ENCODE assay signal across 12 mouse cellular contexts in genomic region chr11:71996805-71997204, GRCm38 (mm10). TPM values are rescaled to one million over a fixed set of nuclear protein-coding genes. Genes with fewer than 3 reads are reported as not detected.
A peak's percentile ranks its signal among the peaks of the same experiment; 100 is the strongest.
DNase-seq lines count a peak whose midpoint lies in the region; ATAC-seq lines count a peak whose summit lies in the region.
"Had no signal": no experiment of that assay in that cellular context is flagged by ENCODE, and none has a peak within 500 bp of the region (broad histone marks: within the 10 kb centered on the region; RNA-seq: fewer than 3 reads in every experiment).

No protein-coding gene starts in this region.

- 46% methylated on average over 11 of the region's 11 CpGs for WGBS in kidney, embryonic 15.5 days
- 23% methylated on average over 11 of the region's 11 CpGs for WGBS in embryonic facial prominence, embryonic 14.5 days
- WGBS in midbrain, embryonic 13.5 days, result 21% methylated on average over 11 of the region's 11 CpGs

- no peak overlapping the region for H3K9ac ChIP-seq in kidney, embryonic 15.5 days
- H3K9ac ChIP-seq in embryonic facial prominence, embryonic 14.5 days (ENCODE audit: low read depth, low read length), result 0 out of 2 replicates have a peak overlapping the region, but pooled peaks have one; percentile 25
- peak overlapping the region; percentile 15; the same call in 1 of the 2 replicates for H3K9ac ChIP-seq in midbrain, embryonic 13.5 days (replicated peaks)

- no peak for ATAC-seq in kidney, embryonic 15.5 days (replicated peaks; ENCODE audit: low FRiP score)
- ATAC-seq in embryonic facial prominence, embryonic 14.5 days (ENCODE audit: low read depth), result no peak
- ATAC-seq in midbrain, embryonic 13.5 days, result peak; percentile 43; the same call in 1 of the 2 replicates

- no peak overlapping the region for H3K27ac ChIP-seq in kidney, embryonic 15.5 days
- no peak overlapping the region for H3K27ac ChIP-seq in embryonic facial prominence, embryonic 14.5 days (replicated peaks; ENCODE audit: low read depth, low read length)
- no peak overlapping the region for H3K27ac ChIP-seq in midbrain, embryonic 13.5 days

- no peaks in the 10 kb centered on the region for H3K9me3 ChIP-seq in kidney, embryonic 15.5 days (replicated peaks)
- peaks cover 3% of the 10 kb centered on the region; the same call in 1 of the 2 replicates for H3K9me3 ChIP-seq in embryonic facial prominence, embryonic 14.5 days (ENCODE audit: control insufficient read depth, low read length)
- no peaks in the 10 kb centered on the region for H3K9me3 ChIP-seq in midbrain, embryonic 13.5 days

- no peak overlapping the region for H3K4me3 ChIP-seq in kidney, embryonic 15.5 days (replicated peaks)
- H3K4me3 ChIP-seq in embryonic facial prominence, embryonic 14.5 days (ENCODE audit: low read depth, low read length), result no peak overlapping the region
- no peak overlapping the region for H3K4me3 ChIP-seq in midbrain, embryonic 13.5 days (replicated peaks)

- no peak for DNase-seq in kidney, postnatal 10 days
- peak; percentile 36 for DNase-seq in embryo, embryonic 10.5 days (ENCODE audit: low spot score)
- no peak for DNase-seq in embryonic facial prominence, embryonic 14.5 days (ENCODE audit: low spot score)
- DNase-seq in cerebellum, adult 8-10 months, result no peak
- no peak for DNase-seq in cerebellum, adult 9-11 months
- DNase-seq: adrenal gland, adult 8-10 months; cerebellum, adult 2 months; heart, postnatal 14 days had no signal

- H3K4me1 ChIP-seq in kidney, embryonic 15.5 days, result peaks cover 13% of the 10 kb centered on the region
- peaks cover 9% of the 10 kb centered on the region; the same call in 1 of the 2 replicates for H3K4me1 ChIP-seq in embryonic facial prominence, embryonic 14.5 days (ENCODE audit: control insufficient read depth, insufficient read depth, low read length)
- H3K4me1 ChIP-seq in midbrain, embryonic 13.5 days (replicated peaks), result peaks cover 19% of the 10 kb centered on the region

- peak overlapping the region; percentile 46; the same call in 1 of the 2 replicates for H3K4me2 ChIP-seq in kidney, embryonic 15.5 days
- peak overlapping the region; percentile 31; the same call in 1 of the 2 replicates for H3K4me2 ChIP-seq in embryonic facial prominence, embryonic 14.5 days (ENCODE audit: low read depth, low read length)
- peak overlapping the region; percentile 22 for H3K4me2 ChIP-seq in midbrain, embryonic 13.5 days (replicated peaks)

- H3K36me3 ChIP-seq in kidney, embryonic 15.5 days, result no peaks in the 10 kb centered on the region
- no peaks in the 10 kb centered on the region for H3K36me3 ChIP-seq in embryonic facial prominence, embryonic 14.5 days (ENCODE audit: control insufficient read depth, insufficient read depth, low read length)
- no peaks in the 10 kb centered on the region for H3K36me3 ChIP-seq in midbrain, embryonic 13.5 days
- H3K36me3 ChIP-seq: G1E had no signal

- peaks cover 33% of the 10 kb centered on the region for H3K27me3 ChIP-seq in kidney, embryonic 15.5 days
- no peaks in the 10 kb centered on the region for H3K27me3 ChIP-seq in embryonic facial prominence, embryonic 14.5 days (replicated peaks; ENCODE audit: control insufficient read depth, insufficient read depth, low read length)
- no peaks in the 10 kb centered on the region for H3K27me3 ChIP-seq in midbrain, embryonic 13.5 days

RNA-seq across cellular contexts. Expression of gene Aipl1, which starts 40.5 kb away (rescaled TPM):
- polyA plus RNA-seq in kidney, embryonic 15.5 days (2015; fragmentation: Nextera tagmentation; extraction: Ambion mirVana), result 0.30 and 0.38 TPM in 2 replicates
- polyA plus RNA-seq in embryonic facial prominence, embryonic 14.5 days (2014; fragmentation: Nextera tagmentation; extraction: Ambion mirVana), result 0.11 and 0.42 TPM in 2 replicates
- polyA plus RNA-seq in midbrain, embryonic 13.5 days (2015; fragmentation: Nextera tagmentation; extraction: Ambion mirVana), result 0.43 and 0.63 TPM in 2 replicates
- polyA plus RNA-seq: G1E; stomach, embryonic 14.5 days had no signal

RNA-seq across cellular contexts. Expression of gene Pimreg, which starts 45.0 kb away (rescaled TPM):
- 122 and 131 TPM in 2 replicates for polyA plus RNA-seq in kidney, embryonic 15.5 days (2015; fragmentation: Nextera tagmentation; extraction: Ambion mirVana)
- polyA plus RNA-seq in embryonic facial prominence, embryonic 14.5 days (2014; fragmentation: Nextera tagmentation; extraction: Ambion mirVana), result 77.9 and 92.6 TPM in 2 replicates
- polyA plus RNA-seq in midbrain, embryonic 13.5 days (2015; fragmentation: Nextera tagmentation; extraction: Ambion mirVana), result 79.0 and 80.7 TPM in 2 replicates
- polyA plus RNA-seq: G1E had no signal
